Mouse (Mus musculus) bone marrow, adult 2 months (tissue): ENCODE results near the gene Itga9.

Experiments used
- CTCF ChIP-seq: fragments of 200-500 bp; IDR thresholded peaks from 2 replicates; pipeline ENCODE4 v1.5.1; 2011; ENCODE audit warnings: low read length, control low read depth; ENCODE audit not compliant: control insufficient read depth, insufficient read depth
- POLR2A ChIP-seq: fragments of 200-500 bp; IDR thresholded peaks from 2 replicates; pipeline ENCODE4 v1.6.1; 2011; ENCODE audit warnings: low read depth, mild to moderate bottlenecking, control low read depth, low read length, borderline replicate concordance; ENCODE audit not compliant: control insufficient read depth

DNA sequence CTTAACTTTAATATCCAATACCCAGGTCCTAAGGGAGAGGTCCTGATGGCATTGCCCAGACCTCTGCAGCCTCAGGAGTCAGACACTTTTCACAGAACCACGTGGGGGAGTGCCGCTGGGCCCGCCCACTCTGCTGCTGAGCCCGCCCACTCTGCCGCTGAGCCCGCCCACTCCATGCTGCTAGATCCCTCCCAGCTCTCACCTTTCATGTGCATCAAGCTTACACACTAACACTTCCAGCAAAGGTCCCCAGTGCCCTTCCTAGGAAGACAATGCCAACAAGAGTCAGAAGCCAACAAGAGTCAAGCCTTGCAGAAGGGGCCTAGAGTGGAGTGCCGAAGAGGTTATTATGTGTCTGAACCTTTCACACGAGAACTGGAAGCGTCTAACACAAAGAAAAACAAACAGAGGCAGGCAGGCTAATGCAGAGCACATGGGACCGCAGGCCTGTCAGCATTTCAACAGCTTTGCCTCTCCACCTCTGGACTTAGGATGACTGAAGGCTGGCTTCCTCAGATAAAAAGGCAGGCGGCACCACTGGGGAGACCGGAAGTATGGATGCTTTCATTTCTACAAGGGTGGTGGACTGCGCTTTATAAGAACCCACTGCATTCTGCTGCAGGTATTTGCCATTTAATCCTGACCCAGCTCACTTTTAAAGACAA, 13.8 kb upstream of the Itga9 start:
- TF ChIP-seq CTCF (no peak), POLR2A (no peak)
